Mouse (Mus musculus): ENCODE measurements at regions not wholly inside any gene's neighbourhood (a gene's known extent, or its start where the extent isn't known, plus 50 kb on each side); places are given as distances from the start of the nearest gene placed in this dataset.

- Histone ChIP-seq H3K79me2 (ENCODE audit: control insufficient read depth, insufficient read depth, low read length, poor library complexity) (no peaks in the 10 kb centered on the region), H3K4me1 (ENCODE audit: control insufficient read depth in 1 of 2, insufficient read depth in 2 of 2, low read length in 2 of 2) (no peaks in the 10 kb centered on the region), H3K27me3 (ENCODE audit: control insufficient read depth in 1 of 2, insufficient read depth in 2 of 2, low read length in 2 of 2) (no peaks in the 10 kb centered on the region), H3K36me3 (ENCODE audit: control insufficient read depth in 1 of 2, insufficient read depth in 2 of 2, low read length in 2 of 2) (no peaks in the 10 kb centered on the region), H3K4me3 (ENCODE audit: control insufficient read depth in 1 of 2, insufficient read depth in 1 of 2, low read depth in 2 of 2, low read length in 2 of 2) (no peak overlapping the region), H3K9ac (ENCODE audit: control insufficient read depth, low read depth, low read length, poor library complexity, severe bottlenecking) (no peak overlapping the region), H3K27ac (ENCODE audit: control insufficient read depth, low read depth, low read length) (no peak overlapping the region), H3K9me3 (replicated peaks; ENCODE audit: insufficient read depth, low read length) (no peaks in the 10 kb centered on the region)
- no peak for DNase-seq (ENCODE audit: low read depth, low spot score)
- TF ChIP-seq USF1 (IDR thresholded peaks at IDR 0.05; ENCODE audit: low read depth, low read length) (no peak), MAX (IDR thresholded peaks at IDR 0.05; ENCODE audit: low read length) (no peak)
These were observed 103.7 kb upstream of the Arhgap42 start for GRCm38 (mm10) chr9:9342456-9343185.

GRCm38 (mm10) chr9:9318624-9319023 is 79.7 kb upstream of the Arhgap42 start:
- no peak for DNase-seq (ENCODE audit: low read depth, low spot score)
- Histone ChIP-seq H3K4me1 (ENCODE audit: control insufficient read depth in 1 of 2, insufficient read depth in 2 of 2, low read length in 2 of 2) (no peaks in the 10 kb centered on the region), H3K9me3 (replicated peaks; ENCODE audit: insufficient read depth, low read length) (no peaks in the 10 kb centered on the region), H3K36me3 (ENCODE audit: control insufficient read depth in 1 of 2, insufficient read depth in 2 of 2, low read length in 2 of 2) (no peaks in the 10 kb centered on the region), H3K27me3 (ENCODE audit: control insufficient read depth in 1 of 2, insufficient read depth in 2 of 2, low read length in 2 of 2) (no peaks in the 10 kb centered on the region), H3K9ac (ENCODE audit: control insufficient read depth, low read depth, low read length, poor library complexity, severe bottlenecking) (no peak overlapping the region), H3K79me2 (ENCODE audit: control insufficient read depth, insufficient read depth, low read length, poor library complexity) (no peaks in the 10 kb centered on the region), H3K4me3 (ENCODE audit: control insufficient read depth in 1 of 2, insufficient read depth in 1 of 2, low read depth in 2 of 2, low read length in 2 of 2) (no peak overlapping the region), H3K27ac (ENCODE audit: control insufficient read depth, low read depth, low read length) (no peak overlapping the region)
- TF ChIP-seq GABPA (IDR thresholded peaks at IDR 0.05; ENCODE audit: low read depth, low read length) = no peak
- no peak for TF ChIP-seq E2F4 (IDR thresholded peaks at IDR 0.05; ENCODE audit: borderline replicate concordance, low read depth, low read length)
- no peak for TF ChIP-seq USF1 (IDR thresholded peaks at IDR 0.05; ENCODE audit: low read depth, low read length)
- no peak for TF ChIP-seq TCF12 (IDR thresholded peaks at IDR 0.05; ENCODE audit: low read depth, low read length)
- no peak for TF ChIP-seq ZKSCAN1 (IDR thresholded peaks at IDR 0.05; ENCODE audit: low read depth, low read length)
- TF ChIP-seq MEF2A (IDR thresholded peaks at IDR 0.05; ENCODE audit: extremely low read depth, insufficient replicate concordance, low read depth, low read length, poor library complexity, severe bottlenecking) = no peak
- TF ChIP-seq GATA1 (IDR thresholded peaks at IDR 0.05; ENCODE audit: low read depth, low read length) = no peak
- no peak for TF ChIP-seq MXI1 (IDR thresholded peaks at IDR 0.05; ENCODE audit: low read depth, low read length)
- TF ChIP-seq MAZ (IDR thresholded peaks at IDR 0.05; ENCODE audit: low read depth, low read length) = no peak
- TF ChIP-seq SMC3 (IDR thresholded peaks at IDR 0.05; ENCODE audit: low read depth, low read length) = no peak
- no peak for TF ChIP-seq SIN3A (IDR thresholded peaks at IDR 0.05; ENCODE audit: low read length)
- TF ChIP-seq BHLHE40 (IDR thresholded peaks at IDR 0.05; ENCODE audit: borderline replicate concordance, low read depth, low read length) = no peak
- no peak for TF ChIP-seq UBTF (IDR thresholded peaks at IDR 0.05; ENCODE audit: borderline replicate concordance, insufficient read depth, low read depth, low read length)
- TF ChIP-seq POLR2AphosphoS2 (IDR thresholded peaks at IDR 0.05; ENCODE audit: low read length) = no peak
